Mouse (Mus musculus) adrenal gland, postnatal 10 days (tissue): ENCODE results near the gene Capg. TPM values are rescaled to one million over a fixed set of nuclear protein-coding genes. Genes with fewer than 3 reads are reported as not detected.
"Not testable (repeated sequence)": the region's sequence is repeated elsewhere in the genome, so short reads cannot be mapped to it uniquely, and the experiment has no call there.

Source experiments
- DNase-seq: peaks from one replicate; pipeline ENCODE4 v3.0.0; 2021; ENCODE audit warnings: mixed read lengths
- total RNA-seq, 2 experiments: library from RNA; stranded (reverse); gene quantifications; 2 replicates each; pipeline ENCODE4 v1.2.3; 2021

Gene Capg
- total RNA-seq, 2 experiments from 2014 or later: 28.1 to 33.5 TPM

DNA sequence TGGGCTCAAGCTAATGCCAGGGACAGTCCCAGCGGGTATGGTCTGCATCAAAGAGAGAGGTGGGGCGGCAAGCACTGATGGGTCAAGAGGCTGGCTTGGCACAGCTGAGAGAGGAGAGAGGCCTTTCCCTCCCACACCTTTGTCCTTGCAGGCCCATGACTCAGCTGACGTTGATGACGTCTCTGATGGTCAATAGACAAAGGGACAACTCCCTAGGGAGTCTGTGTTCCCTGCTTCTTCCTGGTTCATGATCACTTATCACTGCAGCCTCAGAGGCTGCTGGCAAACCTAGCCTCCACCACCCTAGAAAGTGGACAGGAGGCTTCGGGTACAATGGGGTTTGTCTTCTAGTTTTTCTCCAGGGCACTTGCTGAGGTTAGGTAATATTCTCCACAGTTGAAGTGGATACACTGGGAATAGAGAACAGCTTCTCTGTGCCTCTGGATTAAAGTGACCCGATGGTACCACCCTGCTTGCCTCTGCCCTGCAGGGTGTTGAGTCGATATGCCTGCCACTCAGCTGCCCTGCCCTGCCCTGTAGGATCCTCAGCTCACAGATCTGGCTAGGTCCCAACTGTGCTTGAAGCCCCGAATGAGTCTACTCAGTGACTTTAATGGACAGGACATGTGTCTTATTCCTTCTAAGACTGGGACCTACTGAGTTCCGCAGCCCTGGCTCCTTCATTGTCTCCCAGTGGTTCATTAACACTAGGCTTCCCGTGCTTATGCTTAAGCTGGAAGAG, 15.6 kb upstream of the Capg start:
- DNase-seq: peak; percentile 71

DNA sequence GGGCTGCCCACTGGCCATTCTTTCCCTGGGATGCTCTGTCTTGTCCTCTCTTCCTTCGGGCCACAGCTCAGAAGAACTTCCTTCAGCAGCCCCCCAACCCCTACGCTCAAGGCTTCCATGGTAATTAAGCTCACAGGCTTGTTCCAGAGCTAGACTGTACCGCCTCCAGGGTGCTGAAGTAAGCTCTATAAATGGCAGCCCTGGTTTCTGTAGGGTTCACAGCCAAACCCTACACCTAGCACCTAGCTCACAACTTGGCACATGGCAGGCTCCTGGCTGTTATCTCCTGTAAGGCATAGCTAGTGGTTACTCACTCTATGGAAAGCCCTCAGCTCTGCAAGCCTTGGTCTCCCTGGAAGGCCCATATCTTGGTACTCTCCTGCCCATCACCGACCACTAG, 11.6 kb upstream of the Capg start:
- no peak for DNase-seq

DNA sequence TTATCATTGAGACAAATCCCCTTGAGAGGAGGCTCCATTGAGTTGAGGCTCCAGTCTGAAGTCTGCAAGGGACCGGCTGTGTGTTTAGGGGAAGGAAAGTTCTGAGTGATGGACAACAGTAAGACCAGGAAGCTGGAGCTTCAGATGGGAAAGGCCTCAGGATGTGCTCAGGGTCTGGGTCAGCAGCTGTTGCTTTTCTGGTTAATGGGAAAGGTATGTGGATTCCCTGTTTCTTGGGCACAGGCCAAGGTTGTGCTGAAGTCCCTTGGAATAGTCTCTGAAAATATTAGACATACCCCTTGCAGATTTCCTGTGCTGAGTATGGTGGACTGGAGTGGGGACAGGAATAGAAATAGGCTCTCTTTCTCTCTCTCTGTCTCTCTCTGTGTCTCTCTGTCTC, 10.6 kb upstream of the Capg start:
- DNase-seq: not testable (repeated sequence)

DNA sequence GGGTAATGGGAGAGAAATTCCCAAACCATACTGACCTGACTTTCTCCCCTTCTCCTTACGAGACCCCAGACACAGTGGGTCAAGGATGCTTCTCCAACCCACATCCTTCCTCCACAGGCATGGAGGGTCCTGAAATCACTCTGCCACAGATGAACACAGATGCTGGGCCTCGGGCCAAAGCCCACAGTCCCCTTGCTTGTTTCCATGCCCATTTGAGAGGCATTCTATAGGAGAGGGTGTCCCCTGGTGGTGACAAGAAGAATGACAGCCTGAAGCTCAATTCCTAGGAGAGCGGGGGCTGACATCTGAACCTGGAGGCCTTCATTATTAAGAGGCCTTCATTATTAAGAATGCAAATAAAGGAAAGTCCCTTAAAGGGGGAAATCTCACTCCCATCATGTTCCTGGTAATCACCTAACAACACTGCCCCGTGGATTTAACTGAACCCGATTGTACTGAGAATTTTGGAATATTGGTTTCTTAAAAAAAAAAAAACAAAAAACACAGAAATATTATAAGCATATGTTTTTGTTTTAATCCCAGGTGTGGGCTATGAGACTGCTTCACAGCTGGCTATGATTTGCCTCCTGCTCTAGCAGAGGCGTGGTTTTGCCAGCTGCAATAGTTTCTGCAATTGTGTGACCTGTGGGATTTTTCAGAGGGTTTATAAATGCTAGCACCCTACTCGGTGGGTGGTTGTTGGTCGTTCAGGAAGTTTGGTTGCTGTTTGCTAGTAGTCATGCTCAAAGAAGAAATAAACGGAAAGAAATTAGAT, 10.0 kb upstream of the Capg start:
- DNase-seq: peak; percentile 72

DNA sequence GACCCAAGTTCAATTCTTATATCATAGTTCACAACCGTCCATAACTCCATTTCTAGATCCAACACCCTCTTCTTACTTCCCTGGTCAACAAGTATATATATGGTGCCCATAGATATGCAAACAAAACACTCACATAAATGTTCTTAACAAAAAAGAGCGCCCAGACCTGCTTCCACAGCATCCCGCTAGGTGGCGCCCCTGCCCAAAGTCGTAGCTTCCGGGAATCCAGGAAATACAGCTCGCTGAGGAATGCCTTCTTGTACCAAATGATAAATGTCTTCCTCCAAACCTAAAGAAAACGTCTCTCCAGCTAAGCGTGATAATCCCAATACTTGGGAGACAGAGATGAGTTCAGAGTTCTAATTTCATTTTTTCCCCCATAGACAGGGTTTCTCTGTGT, 9.0 kb upstream of the Capg start:
- peak; percentile 92 for DNase-seq

DNA sequence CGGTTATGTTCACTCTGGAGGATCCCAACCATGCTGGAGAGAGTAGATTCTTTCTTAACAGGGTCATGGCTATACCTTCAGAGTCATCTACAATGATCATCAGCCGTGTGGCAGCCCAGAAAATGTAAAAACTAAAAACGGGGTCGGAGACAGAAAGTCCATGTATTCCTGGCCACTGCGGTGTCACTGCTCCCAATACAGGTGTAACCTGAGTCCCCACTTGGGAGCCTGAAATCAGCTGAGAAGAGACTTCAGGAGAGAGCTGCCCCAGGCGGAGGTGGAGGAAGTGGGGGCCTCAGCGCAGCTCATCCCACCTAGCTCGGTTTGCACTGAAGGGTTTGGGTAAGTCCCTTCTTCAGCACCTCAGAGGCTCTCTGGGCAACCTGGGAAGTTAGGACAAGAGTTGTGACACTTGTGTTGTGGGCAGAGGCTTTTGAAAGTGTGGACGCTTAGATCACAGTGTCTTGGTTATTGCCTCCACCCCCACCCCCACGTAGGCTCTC, 6.1 kb upstream of the Capg start:
- no peak for DNase-seq

DNA sequence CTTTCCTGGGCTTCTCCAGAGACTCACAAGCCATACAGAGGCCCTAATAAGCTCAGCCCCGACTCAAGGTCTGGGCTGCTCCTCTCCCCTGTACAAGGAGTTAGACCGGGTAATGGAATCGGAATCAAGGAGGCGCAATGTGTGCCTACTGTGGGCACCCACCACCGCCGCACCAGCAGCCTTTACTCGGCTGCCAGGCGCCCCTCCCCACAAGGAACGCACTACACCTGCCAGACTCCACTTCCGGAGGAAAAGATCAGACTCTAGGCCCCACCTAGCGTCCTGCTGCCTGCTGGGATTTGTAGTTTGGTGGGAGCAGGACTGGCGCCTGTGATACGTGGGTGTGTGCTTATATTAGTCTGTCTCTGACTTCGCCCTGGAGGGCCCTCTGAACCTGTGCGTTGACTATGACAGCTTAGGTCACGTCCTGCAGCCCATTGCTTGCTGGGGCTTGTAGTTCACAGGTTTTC, 5.6 kb upstream of the Capg start:
- DNase-seq: peak; percentile 87

DNA sequence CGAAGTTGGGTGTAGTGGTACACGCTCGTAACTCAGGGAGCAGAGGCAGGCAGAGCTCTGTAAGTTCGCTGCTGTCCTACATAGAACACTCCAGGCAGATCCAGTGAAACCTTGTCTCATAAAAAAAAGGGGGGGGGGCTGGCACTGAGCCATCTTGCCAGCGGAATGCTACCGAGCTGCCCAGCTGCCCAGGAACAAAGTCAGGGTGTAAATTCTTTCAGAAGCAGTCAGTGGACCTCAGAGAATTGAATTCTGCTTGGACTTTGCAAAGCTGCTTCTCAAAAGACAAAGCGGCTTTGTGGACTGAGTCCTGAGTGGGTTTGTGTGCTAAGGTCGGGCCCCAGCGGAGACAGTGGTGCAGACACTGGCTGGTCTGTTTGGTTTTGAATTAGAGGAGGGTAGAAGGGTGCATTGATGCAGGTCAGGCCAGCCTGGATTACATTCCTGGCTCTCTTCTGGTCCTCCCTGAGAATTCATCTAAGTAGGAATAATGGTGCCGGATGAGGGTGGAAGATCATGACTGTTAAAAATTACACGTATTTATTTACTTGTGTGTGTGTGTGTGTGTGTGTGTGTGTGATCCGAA, 833 bp upstream of the Capg start:
- DNase-seq: no peak

DNA sequence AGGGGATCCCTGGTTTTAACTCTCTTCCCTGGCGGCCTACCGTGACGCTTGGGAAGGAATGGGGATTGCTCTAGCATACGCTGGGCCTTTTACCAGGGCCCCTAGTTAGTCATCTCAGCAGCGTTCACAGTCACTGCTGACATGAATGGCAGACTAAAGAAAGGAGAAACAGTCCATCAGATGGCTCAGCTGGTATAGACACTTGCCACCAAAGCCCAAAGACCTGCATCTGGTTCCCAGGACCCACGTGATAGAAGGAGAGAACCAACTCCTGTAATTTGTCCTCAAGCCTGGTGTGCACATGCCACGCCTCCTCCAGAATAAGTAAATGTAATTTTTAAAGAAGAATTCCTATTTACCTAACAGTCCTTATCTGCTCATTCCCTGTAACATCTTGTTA, 1.2 kb downstream of the Capg start:
- no peak for DNase-seq

DNA sequence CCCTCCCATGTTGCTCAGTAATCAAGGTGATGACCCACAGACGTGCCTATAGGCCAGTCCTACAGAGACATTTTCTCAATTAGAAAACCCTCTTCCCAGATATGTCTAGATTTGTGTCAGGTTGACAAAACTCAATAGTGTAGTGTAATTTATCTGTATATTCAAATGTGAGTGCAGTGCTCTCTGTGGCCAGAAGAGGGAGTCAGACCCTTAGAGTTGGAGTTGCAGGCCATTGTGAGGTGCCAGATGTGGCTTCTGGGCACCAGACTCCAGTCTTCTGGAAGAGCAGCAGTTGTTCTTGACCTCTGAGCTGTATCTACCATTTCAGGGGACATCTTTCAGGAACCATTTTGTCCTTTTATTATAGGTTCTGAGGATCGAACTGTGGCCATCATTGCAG, 2.9 kb downstream of the Capg start:
- no peak for DNase-seq

DNA sequence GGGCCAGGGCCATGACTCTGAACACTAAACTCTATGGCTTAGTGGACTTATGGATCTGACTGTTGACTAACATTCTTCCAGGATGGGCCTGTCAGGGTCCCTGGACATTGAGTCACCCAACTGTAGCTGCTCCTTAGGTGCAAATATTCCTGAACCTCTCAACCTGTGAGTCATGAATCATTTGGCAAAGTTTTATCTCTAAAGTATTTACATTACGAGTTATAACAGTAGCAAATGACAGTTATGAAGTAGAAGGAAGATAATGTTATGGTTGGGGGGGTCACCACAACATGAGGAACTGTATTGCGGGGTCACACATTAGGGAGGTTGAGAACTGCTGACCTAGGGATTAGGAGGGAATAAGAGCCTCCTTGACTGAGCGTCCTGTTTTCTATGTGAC, 3.7 kb downstream of the Capg start:
- no peak for DNase-seq

DNA sequence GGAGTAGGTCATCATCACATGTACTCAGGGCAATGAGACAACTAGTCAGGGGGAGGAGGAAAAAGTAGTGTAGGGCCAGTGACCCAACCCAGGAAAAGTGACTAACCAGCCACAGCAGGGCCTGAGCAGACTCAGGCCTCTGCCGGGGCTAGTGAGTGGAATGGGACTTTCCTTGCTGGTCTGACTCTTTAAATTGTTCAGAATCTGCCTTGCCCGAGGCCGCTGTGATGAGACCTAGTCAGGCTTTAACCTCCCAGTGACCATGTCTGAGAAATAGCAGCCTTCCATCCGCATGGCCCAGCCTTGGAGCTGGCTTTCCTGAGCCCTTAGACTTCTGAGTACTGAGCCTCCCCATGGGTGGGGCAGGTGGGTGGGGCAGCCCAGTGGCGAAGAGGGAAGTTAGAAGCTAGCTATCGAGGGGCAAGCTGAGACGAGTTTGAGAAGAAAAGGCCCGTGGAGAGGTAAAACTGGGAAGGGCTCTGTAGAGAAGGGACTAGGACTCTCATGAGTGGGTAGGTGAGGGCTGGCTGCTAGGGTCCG, 4.9 kb downstream of the Capg start:
- DNase-seq: no peak

DNA sequence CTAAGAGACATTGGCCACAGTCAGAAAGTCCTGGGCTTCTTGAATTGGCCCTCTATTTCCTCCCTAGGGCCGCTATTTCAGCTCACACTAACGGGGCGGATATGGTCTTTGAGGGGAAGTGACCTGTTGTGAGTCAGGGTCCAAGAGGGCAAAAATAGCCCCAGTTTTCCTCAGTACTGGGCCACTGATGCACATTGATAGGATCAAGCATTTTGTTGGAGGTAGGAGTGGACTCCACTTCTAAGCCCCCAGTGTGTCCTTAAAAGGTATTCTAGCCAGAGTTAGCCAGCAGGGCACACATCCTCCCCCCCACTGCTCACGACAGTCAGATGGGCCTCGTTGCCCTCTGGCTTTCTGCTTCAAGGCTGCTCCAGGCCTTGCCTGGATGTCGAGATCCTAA, 5.8 kb downstream of the Capg start:
- no peak for DNase-seq

DNA sequence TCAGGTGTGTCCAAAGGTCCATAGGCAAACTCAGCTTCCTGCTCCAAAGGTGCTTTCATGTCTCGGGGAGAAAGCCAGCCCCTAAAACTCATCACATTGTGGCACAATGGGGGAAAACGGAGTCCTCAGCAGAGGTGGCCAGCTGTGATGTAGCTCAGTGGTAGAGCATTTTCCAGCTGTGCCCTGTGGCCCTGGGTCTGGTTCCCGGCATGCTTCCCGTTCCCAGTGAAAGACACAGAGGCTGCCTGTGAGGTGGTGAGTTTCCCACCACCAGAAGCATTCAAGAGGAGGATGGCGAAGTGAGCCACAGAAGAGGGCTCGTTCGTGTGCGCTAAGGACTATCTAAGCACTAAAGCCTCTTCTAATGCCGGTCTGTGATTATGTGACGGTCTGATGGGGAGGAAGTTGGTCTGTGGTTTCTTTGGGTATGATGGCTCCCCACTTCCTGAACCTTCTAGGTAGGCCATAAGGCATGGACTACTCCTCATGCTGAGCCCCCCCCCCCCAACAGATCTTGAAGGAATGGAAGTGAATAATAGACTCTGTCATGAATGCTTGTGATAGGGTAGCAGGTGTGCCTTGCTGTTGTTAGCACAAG, 6.4 kb downstream of the Capg start:
- DNase-seq: no peak

DNA sequence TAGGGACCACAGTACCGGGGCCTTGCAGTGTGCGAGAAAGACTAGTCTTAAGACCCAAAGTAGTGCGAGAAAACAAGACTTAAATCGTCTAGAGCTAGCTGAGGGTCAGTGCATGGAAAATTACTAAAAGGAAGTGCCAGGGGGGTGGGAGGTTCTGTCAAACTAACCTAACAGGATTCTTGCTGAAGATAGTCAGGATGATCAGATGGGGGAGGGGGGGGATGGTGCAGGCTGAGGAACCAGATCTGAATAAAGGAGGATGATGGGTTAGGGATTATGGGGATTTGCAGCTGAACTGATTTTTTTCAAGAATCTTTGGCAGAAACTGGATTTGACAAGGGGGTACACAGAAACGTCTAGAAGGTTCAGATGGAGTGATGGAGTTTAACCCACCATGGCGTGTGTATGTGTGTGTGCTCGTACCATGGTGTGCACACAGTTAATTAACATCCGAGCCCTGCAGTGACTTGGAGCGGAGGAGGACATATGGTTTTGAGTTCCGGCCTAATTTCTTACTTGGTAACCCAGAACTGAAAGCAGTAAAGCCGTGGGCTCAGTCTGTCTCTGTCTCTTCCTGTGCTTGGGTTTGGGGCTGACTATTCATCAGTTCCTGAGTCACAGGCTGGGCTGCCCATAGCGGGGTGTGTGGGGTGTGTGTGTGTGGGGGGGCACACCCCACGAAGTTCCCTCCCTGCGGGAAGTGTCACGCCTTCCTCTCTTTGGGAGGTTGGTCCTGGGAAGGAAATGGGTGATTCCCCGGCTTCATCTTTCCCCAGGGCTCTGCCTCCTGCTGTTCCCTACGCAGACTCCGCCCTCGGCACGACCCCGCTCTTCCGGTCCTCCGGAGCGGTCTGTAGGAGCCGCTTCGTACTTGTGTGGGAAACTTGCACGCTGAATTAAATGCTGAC, 8.2 kb downstream of the Capg start:
- peak; percentile 75 for DNase-seq

DNA sequence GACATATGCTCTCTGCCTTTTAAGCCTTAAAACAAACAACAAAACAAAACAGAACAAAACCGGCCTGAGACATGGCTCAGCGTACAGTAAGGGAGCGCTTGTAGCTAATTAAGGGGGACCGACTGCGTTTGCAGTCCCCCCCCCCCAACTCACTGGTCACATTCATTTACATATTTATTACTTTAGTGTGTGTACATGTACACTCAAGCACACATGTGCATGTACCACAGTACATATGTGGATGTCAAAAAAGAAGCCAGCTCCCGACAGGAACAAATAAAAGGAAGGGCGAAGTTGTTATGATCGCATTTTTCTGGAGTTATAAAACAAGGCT, 8.9 kb downstream of the Capg start:
- no peak for DNase-seq

DNA sequence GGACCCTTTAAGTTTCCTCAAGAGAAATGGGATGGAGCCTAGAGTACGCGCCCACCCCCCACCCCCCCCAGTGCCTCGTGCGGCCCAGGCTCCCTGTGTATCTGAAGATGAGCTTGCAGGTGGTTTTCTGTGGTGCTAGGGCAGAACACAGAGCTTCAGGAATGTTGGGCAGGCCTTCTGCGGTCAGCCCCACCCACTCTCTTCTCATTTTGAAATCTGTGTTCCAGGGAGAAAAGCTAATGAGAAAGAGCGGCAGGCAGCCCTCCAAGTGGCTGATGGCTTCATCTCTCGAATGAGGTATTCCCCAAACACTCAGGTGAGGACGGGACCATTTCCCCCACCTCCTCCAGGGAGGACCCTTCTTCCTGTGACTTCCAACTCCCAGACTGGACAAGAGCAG, 16.6 kb downstream of the Capg start:
- no peak for DNase-seq

DNA sequence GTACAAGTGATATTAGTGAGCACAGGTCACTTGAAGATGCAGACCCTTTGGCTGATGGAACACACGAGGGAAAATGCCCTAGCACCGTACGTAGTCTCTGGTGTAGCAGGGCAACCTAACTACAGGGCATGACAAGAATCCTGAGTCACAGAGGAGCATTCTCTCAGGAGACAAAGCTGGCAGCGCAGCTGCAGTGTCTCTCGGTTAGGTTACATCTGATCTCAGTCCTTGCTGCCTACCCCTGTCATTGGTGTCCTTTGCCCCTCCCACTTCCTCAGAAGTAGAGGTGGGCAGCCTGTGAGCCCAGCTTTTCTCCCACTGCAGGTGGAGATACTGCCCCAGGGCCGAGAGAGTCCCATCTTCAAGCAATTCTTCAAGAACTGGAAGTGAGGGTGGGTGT, 18.3 kb downstream of the Capg start:
- DNase-seq: no peak

DNA sequence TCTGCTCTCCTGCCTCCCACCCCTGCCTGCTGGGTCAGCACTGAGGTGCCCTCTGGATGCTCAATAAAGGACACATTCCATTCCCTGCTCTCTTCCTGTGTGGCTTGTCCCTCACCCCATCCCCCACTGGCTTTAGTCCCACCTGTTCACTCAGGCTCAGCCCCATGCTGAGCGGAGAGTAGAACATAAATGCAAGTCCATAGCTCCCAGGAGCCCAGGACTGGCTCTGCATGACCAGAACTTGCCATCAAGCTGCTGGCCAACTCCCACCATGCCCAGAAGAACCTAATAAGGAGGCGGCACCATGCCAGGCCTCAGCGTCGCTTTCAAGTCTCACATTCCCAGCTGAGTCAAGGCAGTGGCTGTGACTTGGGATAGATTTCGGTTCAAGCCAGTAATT, 18.7 kb downstream of the Capg start:
- DNase-seq: no peak

DNA sequence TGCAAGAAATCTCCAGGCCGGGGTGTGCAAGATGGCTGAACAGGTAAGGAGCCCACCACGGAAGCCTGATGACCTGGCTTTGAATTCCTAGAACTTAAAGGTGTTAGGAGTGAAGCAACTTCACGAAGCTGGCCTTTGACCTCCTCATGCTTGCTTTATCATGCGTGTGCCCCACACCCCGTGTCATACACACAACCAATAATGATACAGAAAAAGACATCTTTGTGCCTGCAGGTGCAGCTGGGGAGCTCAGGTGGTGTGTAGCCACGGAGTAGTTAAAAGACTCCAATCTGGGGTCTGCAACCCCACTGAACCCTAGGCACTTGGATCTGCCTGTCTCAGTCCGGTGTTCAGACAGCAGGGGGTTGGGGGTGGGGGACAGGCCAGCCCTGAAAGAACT, 21.3 kb downstream of the Capg start:
- no peak for DNase-seq

DNA sequence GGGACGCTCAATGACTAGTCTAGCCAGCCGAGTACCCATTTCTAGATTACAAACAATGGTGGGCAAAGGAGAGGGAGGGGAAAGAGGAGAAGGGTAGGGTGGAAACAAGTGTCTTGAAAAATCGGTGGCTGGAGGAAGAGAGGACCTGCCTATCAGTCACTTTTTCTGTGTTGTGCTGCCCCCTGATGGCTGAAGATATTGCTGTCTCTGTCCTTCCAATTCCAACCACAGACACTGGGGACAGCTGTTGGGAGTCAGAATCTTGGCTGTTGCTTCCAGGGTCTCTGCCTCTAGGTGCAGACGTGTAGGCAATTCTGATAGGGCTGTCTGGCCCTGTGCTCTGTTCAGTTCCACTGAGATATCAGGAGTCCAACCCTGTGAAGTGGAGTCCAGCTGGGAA, 21.9 kb downstream of the Capg start:
- peak; percentile 92 for DNase-seq

DNA sequence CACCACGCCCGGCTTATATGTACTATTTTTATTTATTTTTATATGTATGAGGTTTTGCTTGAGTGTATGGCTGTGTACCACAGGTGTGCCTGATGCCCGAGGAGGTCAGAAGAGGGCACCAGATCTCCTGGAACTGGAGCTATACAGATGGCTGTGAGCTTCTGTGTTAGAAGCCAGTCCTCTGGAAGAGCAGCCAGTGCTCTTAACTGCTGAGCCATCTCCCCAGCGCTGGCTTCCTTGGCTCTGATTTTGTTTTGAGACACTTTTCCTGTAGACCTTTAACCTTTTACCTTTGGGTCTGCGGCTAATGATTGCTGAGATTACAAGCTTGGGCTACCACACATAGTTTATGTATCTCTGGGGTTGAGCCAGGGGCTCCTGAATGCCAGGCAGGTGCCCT, 23.3 kb downstream of the Capg start:
- DNase-seq: no peak
